Mouse (Mus musculus): Measurements from ENCODE around the gene Trip11.

Trip11 gene

DNA sequence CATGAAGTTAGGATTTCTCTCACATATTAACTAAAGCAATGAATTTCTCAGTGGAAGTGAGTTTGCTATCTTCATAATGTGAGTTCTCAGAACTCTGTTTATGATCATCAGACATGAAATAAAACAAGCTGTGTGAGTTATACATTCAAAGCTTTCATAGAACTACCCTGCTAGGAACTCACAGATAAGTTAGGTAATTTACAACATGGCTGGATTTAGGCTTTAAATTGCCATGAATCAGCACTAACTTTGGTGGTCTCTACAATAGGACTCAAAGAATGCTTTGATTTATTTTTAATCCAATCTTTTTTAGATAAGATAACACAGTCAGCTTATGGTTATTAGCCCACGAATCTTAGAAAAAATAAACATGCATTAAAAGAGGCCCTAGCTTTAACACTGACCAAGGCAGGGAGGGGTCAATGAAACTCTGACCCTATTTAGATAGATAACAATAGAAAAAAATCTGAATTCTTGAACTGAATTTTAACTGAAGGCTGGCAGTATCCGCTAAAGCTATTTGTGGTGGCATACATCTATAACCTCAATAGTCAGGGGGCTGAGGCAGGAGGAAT, 13.3 kb downstream of the Trip11 start:
- intact Hi-C loops (cut with DNase I), result no loop called here

GRCm38 (mm10) chr12:101898966-101899365, 14.1 kb downstream of the Trip11 start:
- intact Hi-C loops (cut with DNase I), result no loop called here

GRCm38 (mm10) chr12:101897113-101897512, 16.0 kb downstream of the Trip11 start:
- intact Hi-C loops (cut with DNase I), result no loop called here

- intact Hi-C loops (cut with DNase I), result no loop called here
Observed at GRCm38 (mm10) chr12:101893296-101893695, 19.8 kb downstream of the Trip11 start.

DNA sequence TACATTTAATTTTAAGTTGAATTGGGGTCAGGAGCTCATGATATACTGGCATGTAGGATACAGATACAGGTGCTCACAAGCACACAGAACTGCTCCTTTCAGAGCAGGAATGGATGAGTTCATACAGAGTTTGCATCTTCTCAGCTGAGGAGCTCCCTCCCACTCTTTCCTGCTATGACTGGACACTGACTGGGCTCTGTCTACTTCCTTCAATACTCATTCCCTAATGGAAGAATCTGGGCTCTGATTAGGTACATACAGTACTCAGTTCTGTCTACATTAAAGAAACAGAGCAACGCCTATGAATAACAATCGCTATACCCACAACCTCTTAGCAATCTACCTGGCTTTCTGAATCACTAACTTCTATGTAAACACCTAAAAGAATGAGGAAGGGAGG, 20.2 kb downstream of the Trip11 start:
- intact Hi-C loops (cut with DNase I), result no loop called here

DNA sequence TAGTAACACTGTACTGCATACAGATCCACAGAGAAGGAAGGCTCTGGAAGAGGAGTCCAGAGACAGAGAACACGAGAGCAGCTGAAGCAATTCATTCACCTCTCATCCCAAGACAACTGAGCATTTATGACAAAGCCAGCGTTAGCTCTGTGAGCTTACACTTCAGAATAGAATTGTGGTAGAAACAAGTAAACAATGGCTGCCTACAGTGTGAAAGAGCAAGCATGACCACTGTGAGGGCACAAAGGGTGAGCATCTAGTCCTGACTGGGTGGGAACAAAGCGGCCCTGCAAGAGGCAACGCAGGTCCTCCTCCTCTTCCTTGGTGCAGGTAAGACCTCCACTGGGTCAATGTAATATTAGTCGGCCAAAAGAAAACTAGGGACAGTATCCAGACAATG, 22.0 kb downstream of the Trip11 start:
- intact Hi-C loops (cut with DNase I), result no loop called here

DNA sequence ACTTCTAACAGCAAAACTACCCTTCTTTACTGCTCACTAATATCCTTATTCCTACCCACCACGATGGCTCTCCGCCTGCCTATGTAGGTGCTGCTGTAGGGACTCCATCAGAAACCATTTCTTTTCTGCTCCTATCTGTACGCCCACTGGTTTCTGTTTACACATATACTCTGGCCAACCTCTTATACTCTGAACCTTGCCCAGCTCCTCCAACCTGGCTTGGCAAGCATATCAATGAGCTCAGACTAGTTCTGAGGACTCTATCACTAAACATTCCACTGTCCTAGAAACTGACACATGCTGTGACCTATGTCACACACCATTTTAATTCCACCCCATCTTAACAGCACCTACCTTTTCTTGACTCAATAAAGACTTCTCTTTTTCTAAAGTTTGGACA, 23.7 kb downstream of the Trip11 start:
- intact Hi-C loops (cut with DNase I), result no loop called here

- intact Hi-C loops (cut with DNase I), result no loop called here
Observed at GRCm38 (mm10) chr12:101888312-101888711, 24.8 kb downstream of the Trip11 start.

GRCm38 (mm10) chr12:101884926-101885325, 28.1 kb downstream of the Trip11 start:
- intact Hi-C loops (cut with DNase I), result loop anchor here (5.0 kb wide), 1 partner anchor 68 kb away; the partner anchor contains the start of gene Fbln5

DNA sequence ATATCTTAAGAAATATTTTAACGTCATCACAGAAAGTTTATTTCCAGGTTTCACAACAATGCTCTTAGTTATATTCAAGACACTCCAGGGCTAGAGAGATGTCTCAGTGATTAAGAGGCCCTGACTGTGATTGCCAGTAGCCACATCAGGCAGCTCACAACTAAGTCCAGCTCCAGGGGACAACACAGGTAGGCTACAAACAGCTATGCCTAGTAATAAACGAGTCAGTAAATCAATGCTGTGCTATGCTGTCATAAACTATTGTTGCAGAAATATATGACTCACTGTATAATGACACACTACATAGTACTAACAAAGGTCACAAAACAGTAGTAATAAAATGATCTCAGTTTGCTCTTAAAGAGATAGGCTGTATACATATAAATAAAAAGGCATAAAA, 36.7 kb downstream of the Trip11 start:
- intact Hi-C loops (cut with DNase I), result loop anchor here (5.0 kb wide), 1 partner anchor 754 kb away; no protein-coding TSS in a partner anchor

- intact Hi-C loops (cut with DNase I), result loop anchor here (5.0 kb wide), 1 partner anchor 753 kb away; no protein-coding TSS in a partner anchor
Observed at GRCm38 (mm10) chr12:101875107-101875506, 38.0 kb downstream of the Trip11 start.

GRCm38 (mm10) chr12:101862286-101862964, 50.6 kb downstream of the Trip11 start:
- intact Hi-C loops (cut with DNase I), result no loop called here

- intact Hi-C loops (cut with DNase I), result no loop called here
Observed at GRCm38 (mm10) chr12:101860256-101860655, 52.8 kb downstream of the Trip11 start.

DNA sequence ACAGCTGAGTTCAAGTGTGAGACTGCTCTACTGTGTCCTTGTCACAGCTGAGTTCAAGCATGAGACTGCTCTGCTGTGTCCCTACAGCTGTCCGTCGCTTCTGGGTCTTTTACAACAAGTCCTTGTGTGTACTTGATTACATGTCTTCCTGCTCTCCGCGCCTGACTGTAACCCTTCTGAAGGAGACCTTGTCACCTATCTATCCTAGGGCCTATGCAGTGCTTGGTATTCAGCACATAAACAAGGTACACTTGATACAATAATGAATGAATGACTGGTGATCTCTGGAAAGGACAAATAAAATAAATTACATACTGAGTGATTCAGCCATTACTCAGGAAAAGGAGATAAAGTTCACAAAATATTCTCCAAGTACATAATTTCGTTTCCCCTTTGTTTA, 55.1 kb downstream of the Trip11 start:
- intact Hi-C loops (cut with DNase I), result no loop called here

DNA sequence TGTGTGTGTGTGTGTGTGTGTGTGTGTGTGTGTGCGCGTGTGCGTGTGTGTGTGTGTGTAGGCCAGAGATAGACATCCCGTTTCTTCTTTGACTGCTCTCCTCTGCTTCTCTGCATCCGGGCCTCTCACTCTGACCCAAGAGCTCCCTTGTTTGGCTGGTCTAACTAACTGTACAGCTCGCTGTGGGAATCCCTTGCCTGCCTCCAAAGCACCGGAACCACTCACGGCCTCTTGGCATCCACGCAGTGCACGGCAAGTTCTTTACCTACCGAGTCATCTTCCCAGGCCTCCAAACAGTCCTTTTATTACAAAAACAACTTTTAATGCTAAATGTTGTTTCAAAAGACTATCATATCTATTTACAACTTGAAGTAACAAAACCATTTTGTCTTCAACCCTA, 58.7 kb downstream of the Trip11 start:
- intact Hi-C loops (cut with DNase I), result no loop called here

DNA sequence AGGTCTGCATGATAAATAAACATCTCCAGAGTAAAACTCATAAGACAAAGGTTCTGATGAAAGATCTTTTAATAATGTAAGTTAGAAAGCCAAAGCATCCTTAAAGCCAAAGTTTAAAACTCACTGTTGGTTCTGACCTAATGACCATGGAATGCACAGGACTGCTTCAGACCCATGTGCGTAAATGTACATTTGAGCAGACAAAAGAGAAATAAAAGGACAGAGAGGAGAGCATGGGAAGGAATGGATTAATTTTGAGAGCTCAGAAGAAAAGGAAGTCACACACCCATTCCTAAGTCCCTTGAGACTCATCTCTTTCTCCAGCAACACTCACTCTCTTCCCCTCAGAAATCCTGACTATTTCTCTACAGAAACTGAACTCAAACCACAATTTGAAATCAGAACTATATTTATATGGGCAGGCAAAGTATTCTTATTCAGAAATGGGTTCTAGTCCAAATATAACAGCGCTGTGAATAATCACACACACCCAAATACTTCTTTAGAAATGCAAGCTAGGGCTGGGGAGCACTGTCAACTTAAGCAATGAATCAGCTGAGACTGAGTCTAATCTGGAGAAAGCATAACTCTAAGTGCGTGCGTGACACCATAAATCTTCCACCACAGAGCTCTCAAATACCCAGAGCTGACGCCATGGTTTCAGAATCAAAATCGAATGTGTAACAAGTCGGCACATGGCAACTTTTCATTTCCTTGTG, 61.1 kb downstream of the Trip11 start:
- intact Hi-C loops (cut with DNase I), result no loop called here

DNA sequence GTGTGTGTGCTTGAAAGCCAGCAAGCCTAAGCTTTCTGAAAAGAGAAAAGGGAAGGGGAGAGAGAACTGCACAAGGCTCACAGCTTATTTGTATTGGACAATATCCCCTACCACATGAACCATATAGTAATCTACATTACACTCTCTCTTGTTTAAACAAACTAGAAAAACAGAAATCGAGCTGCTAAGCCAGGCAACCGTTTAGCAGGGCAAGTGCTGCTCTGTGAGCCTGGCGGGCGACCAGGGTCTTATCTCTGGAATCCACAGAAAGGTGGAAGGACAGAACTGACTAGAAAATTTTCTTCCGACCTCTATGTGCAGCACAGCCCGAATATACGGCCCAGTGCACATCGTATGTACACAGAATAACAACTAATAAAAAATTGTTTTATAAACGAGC, 61.8 kb downstream of the Trip11 start:
- intact Hi-C loops (cut with DNase I), result no loop called here

DNA sequence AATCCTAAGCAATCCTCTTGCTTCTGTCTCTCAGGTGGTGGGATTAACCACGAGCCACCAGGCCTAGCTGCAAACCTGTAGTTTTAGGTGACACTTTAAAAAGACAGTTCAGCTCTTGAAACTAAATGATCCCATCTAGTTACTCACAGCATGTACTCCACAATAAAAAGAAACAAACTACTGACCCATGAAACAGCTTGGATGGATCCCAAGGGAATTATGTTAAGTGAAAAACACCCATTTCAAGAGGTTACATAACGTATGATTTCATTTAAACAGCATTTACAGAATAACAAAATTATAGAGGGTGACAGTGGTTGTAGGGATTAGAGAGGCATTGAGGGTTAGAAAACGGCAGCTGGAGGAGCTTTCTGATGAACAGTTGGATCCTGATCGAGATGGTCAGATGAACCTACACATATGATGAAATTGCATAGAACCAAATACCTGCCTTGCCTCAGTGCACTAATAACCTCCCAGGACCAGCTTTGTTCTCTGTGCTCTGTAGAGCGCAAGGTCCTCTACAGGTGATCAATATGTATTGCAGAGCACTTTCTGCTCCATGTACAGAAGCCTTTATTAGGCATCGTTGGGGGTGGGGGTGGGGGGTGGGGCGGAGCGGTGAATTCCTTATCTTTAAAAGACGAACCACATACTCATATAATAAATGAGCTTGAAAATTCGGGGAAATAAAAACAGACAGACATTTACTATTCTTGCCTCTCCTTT, 76.4 kb downstream of the Trip11 start:
- intact Hi-C loops (cut with DNase I), result no loop called here

GRCm38 (mm10) chr12:101834715-101835114, 78.4 kb downstream of the Trip11 start:
- intact Hi-C loops (cut with DNase I), result no loop called here

- intact Hi-C loops (cut with DNase I), result no loop called here
Observed at GRCm38 (mm10) chr12:101833776-101834175, 79.3 kb downstream of the Trip11 start.

DNA sequence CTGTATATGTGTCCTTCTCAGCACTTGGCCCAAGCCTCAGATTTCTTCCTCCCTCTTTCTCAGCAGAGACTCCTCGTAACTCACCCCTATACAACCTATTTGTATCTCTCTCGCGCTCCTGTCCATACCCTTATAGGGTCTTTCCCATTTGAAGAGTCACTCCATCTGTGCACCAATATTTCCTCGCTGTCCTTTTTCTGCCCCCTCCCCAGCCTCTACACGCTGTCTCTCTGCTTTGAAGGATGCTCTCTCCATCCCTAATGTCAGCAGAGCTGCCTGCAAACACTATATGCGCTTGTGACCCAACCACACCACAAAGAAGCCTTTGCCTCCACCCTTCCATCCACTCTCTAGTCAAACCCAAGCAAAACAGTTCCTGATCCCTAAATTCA, 80.0 kb downstream of the Trip11 start:
- intact Hi-C loops (cut with DNase I), result no loop called here
